Mouse (Mus musculus) cerebellum, adult 2 months (tissue): ENCODE measurements around the gene Cenpb.

Experiments used
- CTCF ChIP-seq: fragments of 200-500 bp; IDR thresholded peaks from 2 replicates; pipeline ENCODE4 v1.5.1; 2011; ENCODE audit warnings: low read depth, mild to moderate bottlenecking, control low read depth, low read length, moderate library complexity, borderline replicate concordance; ENCODE audit not compliant: insufficient read depth
- POLR2A ChIP-seq: fragments of 200-500 bp; IDR thresholded peaks from 2 replicates; pipeline ENCODE4 v1.6.1; 2011; ENCODE audit warnings: low read length, control low read depth, borderline replicate concordance; ENCODE audit not compliant: insufficient read depth

GRCm38 (mm10) chr2:131176491-131176890 lies 3.4 kb downstream of the Cenpb start:
- TF ChIP-seq CTCF: no peak
- no peak for TF ChIP-seq POLR2A
